Mouse (Mus musculus) CH12.LX (cell line): ENCODE measurements around the gene Tubb1. TPM values are rescaled to one million over a fixed set of nuclear protein-coding genes. Genes with fewer than 3 reads are reported as not detected.
A peak's percentile ranks its signal among the peaks of the same experiment; 100 is the strongest.

Source experiments
- DNase-seq: peaks from one replicate; pipeline ENCODE4 v3.0.0-alpha.2; 2013; ENCODE audit errors: extremely low read depth
- H3K27ac ChIP-seq: 2 replicates; pipeline ENCODE4 v1.5.1; 2012; ENCODE audit warnings: low read depth, mild to moderate bottlenecking, control low read depth, moderate library complexity; ENCODE audit not compliant: insufficient read depth
- H3K27me3 ChIP-seq: replicated peaks from 2 replicates; pipeline ENCODE3; 2012; ENCODE audit warnings: inconsistent platforms
- H3K36me3 ChIP-seq, 2 experiments: replicated peaks in 1 of 2; 2 replicates each; pipeline versions ENCODE3 to v1.6.1; 2012; ENCODE audit warnings: inconsistent platforms in 1 of 2, low read length in 1 of 2, mild to moderate bottlenecking in 1 of 2, mixed read lengths in 1 of 2, moderate library complexity in 1 of 2; ENCODE audit not compliant: control insufficient read depth in 1 of 2, insufficient read depth in 1 of 2
- H3K4me1 ChIP-seq, 2 experiments: 2 replicates each; pipeline ENCODE4 v1.6.1; 2012; ENCODE audit warnings: inconsistent platforms in 1 of 2, moderate library complexity in 1 of 2; ENCODE audit not compliant: insufficient read depth in 2 of 2, control insufficient read depth in 1 of 2
- H3K4me2 ChIP-seq: 2 replicates; pipeline ENCODE4 v1.6.1; 2012; ENCODE audit warnings: low read depth, mild to moderate bottlenecking, control low read depth; ENCODE audit not compliant: poor library complexity, insufficient read depth, severe bottlenecking
- H3K4me3 ChIP-seq, 3 experiments: fragments of 150-350 bp in 1 of 3; sonication (generic) in 1 of 3; replicated peaks in 1 of 3; 2 replicates each; pipeline versions ENCODE3 to v1.5.1; 2011 to 2012; ENCODE audit warnings: low read depth in 2 of 3, low read length in 2 of 3, mild to moderate bottlenecking in 2 of 3, moderate library complexity in 2 of 3, control low read depth in 1 of 3, improper control_type of control experiment in 1 of 3, inconsistent platforms in 1 of 3, mixed read lengths in 1 of 3; ENCODE audit not compliant: poor library complexity in 1 of 3
- H3K79me2 ChIP-seq: replicated peaks from 2 replicates; pipeline ENCODE4 v1.6.1; 2012; ENCODE audit warnings: mild to moderate bottlenecking, moderate library complexity; ENCODE audit not compliant: control insufficient read depth, poor library complexity, insufficient read depth, severe bottlenecking; ENCODE audit errors: extremely low read depth
- H3K9ac ChIP-seq: 2 replicates; pipeline ENCODE4 v1.6.1; 2012; ENCODE audit warnings: low read depth, mild to moderate bottlenecking, control low read depth, moderate library complexity; ENCODE audit not compliant: insufficient read depth
- H3K9me3 ChIP-seq: replicated peaks from 2 replicates; pipeline ENCODE3; 2012; ENCODE audit warnings: low read length, inconsistent platforms, mixed read lengths
- BHLHE40 ChIP-seq: IDR thresholded peaks from 2 replicates; pipeline ENCODE4 v1.6.1; 2011; ENCODE audit warnings: mild to moderate bottlenecking, low read depth, low read length, improper control_type of control experiment
- ELF1 ChIP-seq: IDR thresholded peaks from 2 replicates; pipeline ENCODE4 v1.6.1; 2014; ENCODE audit warnings: low read depth, mild to moderate bottlenecking, inconsistent platforms, low read length, improper control_type of control experiment
- ETS1 ChIP-seq: conservative IDR thresholded peaks from 2 replicates; pipeline ENCODE4 v1.6.1; 2012; ENCODE audit warnings: low read depth, mild to moderate bottlenecking, inconsistent platforms, low read length, improper control_type of control experiment, moderate library complexity
- HCFC1 ChIP-seq: IDR thresholded peaks from 2 replicates; pipeline ENCODE4 v1.6.1; 2012; ENCODE audit warnings: low read depth, mild to moderate bottlenecking, inconsistent platforms, low read length, improper control_type of control experiment
- JUN ChIP-seq: IDR thresholded peaks from 2 replicates; pipeline ENCODE4 v1.6.1; 2011; ENCODE audit warnings: low read depth, mild to moderate bottlenecking, low read length, improper control_type of control experiment, moderate library complexity; ENCODE audit not compliant: insufficient read depth
- KAT2A ChIP-seq: IDR thresholded peaks from 2 replicates; pipeline ENCODE4 v1.6.1; 2012; ENCODE audit warnings: low read length, improper control_type of control experiment, inconsistent platforms; ENCODE audit not compliant: insufficient replicate concordance
- MAFK ChIP-seq: IDR thresholded peaks from 2 replicates; pipeline ENCODE4 v1.6.1; 2011; ENCODE audit warnings: low read length, improper control_type of control experiment; ENCODE audit not compliant: insufficient replicate concordance
- MAX ChIP-seq: IDR thresholded peaks from 2 replicates; pipeline ENCODE4 v1.6.1; 2011; ENCODE audit warnings: low read length, improper control_type of control experiment
- MAZ ChIP-seq: IDR thresholded peaks from 2 replicates; pipeline ENCODE4 v1.6.1; 2012; ENCODE audit warnings: low read depth, mild to moderate bottlenecking, inconsistent platforms, low read length, improper control_type of control experiment, moderate library complexity
- MXI1 ChIP-seq: IDR thresholded peaks from 2 replicates; pipeline ENCODE4 v1.6.1; 2011; ENCODE audit warnings: mild to moderate bottlenecking, low read depth, low read length, improper control_type of control experiment
- MYC ChIP-seq: IDR thresholded peaks from 2 replicates; pipeline ENCODE4 v1.6.1; 2011; ENCODE audit warnings: low read depth, mild to moderate bottlenecking, improper control_type of control experiment, low read length
- NELFE ChIP-seq: IDR thresholded peaks from 2 replicates; pipeline ENCODE4 v1.6.1; 2011; ENCODE audit warnings: low read depth, low read length, improper control_type of control experiment
- POLR2A ChIP-seq: IDR thresholded peaks from 2 replicates; pipeline ENCODE4 v1.6.1; 2011; ENCODE audit warnings: low read depth, mild to moderate bottlenecking, improper control_type of control experiment, low read length
- SIN3A ChIP-seq: IDR thresholded peaks from 2 replicates; pipeline ENCODE4 v1.6.1; 2012; ENCODE audit warnings: low read length, improper control_type of control experiment, inconsistent platforms
- SMC3 ChIP-seq: IDR thresholded peaks from 2 replicates; pipeline ENCODE4 v1.6.1; 2011; ENCODE audit warnings: low read depth, low read length, improper control_type of control experiment
- TBP ChIP-seq: conservative IDR thresholded peaks from 2 replicates; pipeline ENCODE4 v1.6.1; 2011; ENCODE audit warnings: low read depth, low read length, improper control_type of control experiment
- USF1 ChIP-seq: IDR thresholded peaks from 2 replicates; pipeline ENCODE4 v1.6.1; 2014; ENCODE audit warnings: low read depth, mild to moderate bottlenecking, inconsistent platforms, low read length, improper control_type of control experiment
- USF2 ChIP-seq: conservative IDR thresholded peaks from 2 replicates; pipeline ENCODE4 v1.6.1; 2011; ENCODE audit warnings: low read depth, low read length, improper control_type of control experiment
- ZC3H11A ChIP-seq: IDR thresholded peaks from 2 replicates; pipeline ENCODE4 v1.6.1; 2012; ENCODE audit warnings: low read depth, mild to moderate bottlenecking, inconsistent platforms, low read length, improper control_type of control experiment
- ZKSCAN1 ChIP-seq: IDR thresholded peaks from 2 replicates; pipeline ENCODE4 v1.6.1; 2012; ENCODE audit warnings: low read depth, inconsistent platforms, low read length, improper control_type of control experiment, borderline replicate concordance
- ZNF384 ChIP-seq: IDR thresholded peaks from 2 replicates; pipeline ENCODE4 v1.6.1; 2012; ENCODE audit warnings: low read depth, low read length, improper control_type of control experiment, inconsistent platforms
- dilution Hi-C: fragments of 300-500 bp; cut with MboI; formaldehyde crosslinking; loops from 2 replicates; pipeline ENCODE4 v1.14.3; 2020; ENCODE audit warnings: low sequenced_read_pairs; ENCODE audit not compliant: extremely low pct_unique_long_range_greater_than_20kb, extremely low pct_ligation_motif_present
- in situ Hi-C: fragments of 300-500 bp; cut with MboI; formaldehyde crosslinking; loops from 3 replicates; pipeline ENCODE4 v1.14.3; 2019; ENCODE audit warnings: low sequenced_read_pairs, low pct_ligation_motif_present, low pct_unique_long_range_greater_than_20kb, mixed read lengths
- polyA plus RNA-seq: library from polyadenylated mRNA; unstranded; fragments of >175 nt; gene quantifications from 2 replicates; pipeline ENCODE4 v1.2.1, GENCODE M21; 2012; ENCODE audit warnings: low read depth; ENCODE audit not compliant: insufficient read length
- total RNA-seq, 2 experiments: library from RNA; depleted of rRNA; stranded (reverse); fragments of 300-350 nt in 1 of 2; fragments of >200 nt in 1 of 2; gene quantifications; 2 replicates each; pipeline ENCODE4 v1.2.3; 2012 to 2014

The Tubb1 gene
- total and polyA plus RNA-seq, 3 experiments: not detected

DNA sequence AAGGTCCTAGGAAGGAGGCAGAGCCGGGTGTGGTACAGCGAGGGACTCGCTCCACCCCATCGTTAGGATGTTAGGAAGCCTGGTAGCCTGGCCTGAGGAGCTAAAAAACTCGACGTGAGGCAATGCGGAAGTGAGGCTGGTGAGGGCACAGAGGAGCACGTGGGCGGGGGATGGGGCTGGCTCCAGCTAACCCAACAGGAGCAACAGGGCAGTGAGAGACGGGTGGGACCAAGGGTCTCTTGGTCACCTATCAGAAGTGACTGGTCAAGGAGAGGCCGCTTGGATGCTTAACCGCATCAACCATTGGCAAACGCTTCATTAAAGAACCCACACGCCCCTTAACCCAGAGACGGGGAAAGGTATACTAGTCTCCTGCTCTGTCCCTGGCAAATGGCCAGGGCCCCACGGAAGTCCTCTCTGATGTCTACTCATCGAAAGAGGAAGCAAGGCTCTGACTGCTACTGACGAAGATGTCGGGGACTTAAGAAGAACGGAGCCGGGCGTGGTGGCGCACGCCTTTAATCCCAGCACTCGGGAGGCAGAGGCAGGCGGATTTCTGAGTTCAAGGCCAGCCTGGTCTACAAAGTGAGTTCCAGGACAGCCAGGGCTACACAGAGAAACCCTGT, 14.3 kb upstream of the Tubb1 start:
- no peak for DNase-seq
- Histone ChIP-seq H3K36me3 (peaks cover 35 to 54% of the 10 kb centered on the region in 2 experiments), H3K79me2 (peaks cover 29% of the 10 kb centered on the region), H3K4me2 (no peak overlapping the region), H3K27me3 (no peaks in the 10 kb centered on the region), H3K9ac (no peak overlapping the region), H3K4me1 (peaks cover 21 to 59% of the 10 kb centered on the region in 2 experiments)
- no peak for TF ChIP-seq SMC3
- TF ChIP-seq TBP: no peak
- peak; percentile 15; the same call in 1 of the 2 replicates for TF ChIP-seq POLR2A
- TF ChIP-seq MXI1: no peak
- TF ChIP-seq MYC: peak; percentile 90
- peak; percentile 52; the same call in 1 of the 2 replicates for TF ChIP-seq ELF1
- no peak for TF ChIP-seq NELFE
- 0 out of 2 replicates have a peak, but pooled peaks have one; percentile 42 for TF ChIP-seq BHLHE40
- no peak for TF ChIP-seq MAFK
- peak; percentile 76 for TF ChIP-seq MAX
- no peak for TF ChIP-seq USF2
- TF ChIP-seq KAT2A: no peak
- no peak for TF ChIP-seq JUN
- no peak for TF ChIP-seq ETS1
- TF ChIP-seq ZC3H11A: no peak
- peak; percentile 26; the same call in 1 of the 2 replicates for TF ChIP-seq SIN3A
- TF ChIP-seq ZNF384: no peak
- TF ChIP-seq MAZ: no peak
- no peak for TF ChIP-seq ZKSCAN1
- no peak for TF ChIP-seq USF1
- TF ChIP-seq HCFC1: no peak
- TF ChIP-seq, all 38 proteins: peak for 6
- Histone ChIP-seq H3K4me3 (no peak overlapping the region), H3K9me3 (no peaks in the 10 kb centered on the region), H3K27ac (peak overlapping the region; percentile 11; the same call in 1 of the 2 replicates)
- dilution Hi-C loops (no loop called here), in situ Hi-C loops (no loop called here)
